Mouse (Mus musculus) naive thymus-derived CD4-positive, alpha-beta T cell, adult 2 months (primary cell): ENCODE measurements around the gene Kdm5d.

Experiments
- DNase-seq: peaks from one replicate; pipeline ENCODE4 v3.0.0-alpha.2; 2011; ENCODE audit warnings: low read depth

The Kdm5d gene

GRCm38 (mm10) chrY:897393-898227 is at the start of gene Kdm5d:
Kdm5d (plus strand) TSS chrY:897788.
- peak; percentile 86 for DNase-seq

GRCm38 (mm10) chrY:872404-872803 is 25.2 kb upstream of the Kdm5d start:
- no peak for DNase-seq

- no peak for DNase-seq
These were observed 24.6 kb upstream of the Kdm5d start for GRCm38 (mm10) chrY:872855-873549.
